Mouse (Mus musculus): ENCODE data around the gene Ercc8. TPM values are rescaled to one million over a fixed set of nuclear protein-coding genes. Genes with fewer than 3 reads are reported as not detected.

Gene Ercc8
- polyA plus RNA-seq, 1 experiment from 2014 or later: 23.2 TPM

DNA sequence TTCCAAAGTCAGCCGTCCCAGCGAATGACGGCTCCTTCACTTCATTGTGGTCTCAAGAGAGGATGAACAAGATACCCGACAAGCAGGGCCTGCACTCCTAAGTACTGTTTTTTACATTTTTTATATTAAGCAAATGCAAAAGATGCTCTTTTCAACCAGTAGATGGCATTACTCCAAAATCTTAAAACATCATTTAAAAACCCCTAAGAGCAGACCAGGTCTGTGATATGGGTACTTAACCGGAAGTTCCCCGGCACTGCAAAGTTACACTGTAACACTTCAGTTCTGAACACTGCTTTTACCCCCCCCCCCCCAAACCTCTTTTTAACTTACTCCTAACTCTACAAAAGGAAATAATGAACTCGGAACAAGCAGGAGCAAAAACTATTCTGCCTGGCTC, 29.5 kb upstream of the Ercc8 start:
- no peaks in the 10 kb centered on the region for H3K36me3 ChIP-seq
- H3K9me3 ChIP-seq: no peaks in the 10 kb centered on the region
- H3K4me2 ChIP-seq (replicated peaks): no peak overlapping the region
- H3K27ac ChIP-seq (replicated peaks): no peak overlapping the region
- H3K4me1 ChIP-seq: peaks cover 3% of the 10 kb centered on the region; the same call in 1 of the 2 replicates
- no peaks in the 10 kb centered on the region for H3K27me3 ChIP-seq
- H3K9ac ChIP-seq (replicated peaks): no peak overlapping the region
- no peak overlapping the region for H3K4me3 ChIP-seq
- 66% methylated on average over 7 of the region's 7 CpGs for WGBS
- ATAC-seq (ENCODE audit: low FRiP score, low read depth): no peak

- ATAC-seq (ENCODE audit: low FRiP score, low read depth): no peak
- Histone ChIP-seq H3K4me3 (no peak overlapping the region), H3K9me3 (no peaks in the 10 kb centered on the region), H3K4me1 (no peaks in the 10 kb centered on the region), H3K27me3 (no peaks in the 10 kb centered on the region), H3K36me3 (no peaks in the 10 kb centered on the region), H3K9ac (replicated peaks) (no peak overlapping the region), H3K4me2 (replicated peaks) (no peak overlapping the region), H3K27ac (replicated peaks) (no peak overlapping the region)
- WGBS: 93% methylated on average over 5 of the region's 5 CpGs
Measured at GRCm38 (mm10) chr13:108130737-108131136, 27.8 kb upstream of the Ercc8 start.

- no peak for ATAC-seq (ENCODE audit: low FRiP score, low read depth)
- no peaks in the 10 kb centered on the region for H3K9me3 ChIP-seq
- H3K27me3 ChIP-seq: no peaks in the 10 kb centered on the region
- H3K27ac ChIP-seq (replicated peaks): no peak overlapping the region
- H3K9ac ChIP-seq (replicated peaks): no peak overlapping the region
- no peaks in the 10 kb centered on the region for H3K36me3 ChIP-seq
- no peaks in the 10 kb centered on the region for H3K4me1 ChIP-seq
- no peak overlapping the region for H3K4me3 ChIP-seq
- WGBS: 76% methylated on average over 6 of the region's 6 CpGs
- no peak overlapping the region for H3K4me2 ChIP-seq (replicated peaks)
Measured at GRCm38 (mm10) chr13:108132031-108132819, 26.3 kb upstream of the Ercc8 start.

DNA sequence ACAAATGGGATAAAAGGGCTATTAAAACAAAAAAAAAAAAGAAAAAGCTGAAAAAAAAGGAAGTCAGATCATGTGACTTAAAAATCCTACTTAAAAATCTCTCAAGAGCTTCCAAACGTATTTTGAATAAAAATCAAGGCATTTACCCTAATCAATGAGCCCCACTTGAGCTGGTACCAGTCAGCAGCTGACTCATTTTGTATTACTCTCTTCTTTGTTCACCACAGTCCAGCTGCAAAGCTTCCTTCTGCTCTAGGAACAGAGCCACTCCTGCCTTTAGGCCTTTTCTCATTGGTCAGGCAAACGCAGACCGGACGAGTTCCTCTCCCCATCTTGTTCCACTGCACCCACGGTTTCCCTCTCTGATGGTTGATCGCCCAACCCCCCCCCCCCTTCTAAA, 22.9 kb upstream of the Ercc8 start:
- H3K36me3 ChIP-seq: no peaks in the 10 kb centered on the region
- no peak overlapping the region for H3K27ac ChIP-seq (replicated peaks)
- no peaks in the 10 kb centered on the region for H3K4me1 ChIP-seq
- H3K4me3 ChIP-seq: no peak overlapping the region
- ATAC-seq (ENCODE audit: low FRiP score, low read depth): no peak; the same call in 1 of the 2 replicates
- no peaks in the 10 kb centered on the region for H3K27me3 ChIP-seq
- H3K4me2 ChIP-seq (replicated peaks): no peak overlapping the region
- H3K9me3 ChIP-seq: no peaks in the 10 kb centered on the region
- WGBS: 62% methylated on average over 6 of the region's 6 CpGs
- no peak overlapping the region for H3K9ac ChIP-seq (replicated peaks)

GRCm38 (mm10) chr13:108138403-108138977, 20.0 kb upstream of the Ercc8 start:
- Histone ChIP-seq H3K27ac (replicated peaks) (no peak overlapping the region), H3K4me2 (replicated peaks) (no peak overlapping the region), H3K27me3 (no peaks in the 10 kb centered on the region), H3K9ac (replicated peaks) (no peak overlapping the region), H3K9me3 (no peaks in the 10 kb centered on the region), H3K36me3 (no peaks in the 10 kb centered on the region), H3K4me1 (no peaks in the 10 kb centered on the region), H3K4me3 (no peak overlapping the region)
- WGBS: 87% methylated on average over 5 of the region's 5 CpGs
- ATAC-seq (ENCODE audit: low FRiP score, low read depth): no peak

GRCm38 (mm10) chr13:108144086-108144485, 14.4 kb upstream of the Ercc8 start:
- Histone ChIP-seq H3K9ac (replicated peaks) (no peak overlapping the region), H3K27me3 (no peaks in the 10 kb centered on the region), H3K4me3 (no peak overlapping the region), H3K27ac (replicated peaks) (no peak overlapping the region), H3K4me2 (replicated peaks) (no peak overlapping the region), H3K4me1 (no peaks in the 10 kb centered on the region), H3K9me3 (no peaks in the 10 kb centered on the region), H3K36me3 (no peaks in the 10 kb centered on the region)
- no peak for ATAC-seq (ENCODE audit: low FRiP score, low read depth)
- WGBS: 90% methylated on average over 8 of the region's 8 CpGs

- no peaks in the 10 kb centered on the region for H3K27me3 ChIP-seq
- no peaks in the 10 kb centered on the region for H3K4me1 ChIP-seq
- no peak overlapping the region for H3K9ac ChIP-seq (replicated peaks)
- no peak overlapping the region for H3K4me2 ChIP-seq (replicated peaks)
- no peak overlapping the region for H3K4me3 ChIP-seq
- H3K9me3 ChIP-seq: no peaks in the 10 kb centered on the region
- no peaks in the 10 kb centered on the region for H3K36me3 ChIP-seq
- no peak for ATAC-seq (ENCODE audit: low FRiP score, low read depth)
- no peak overlapping the region for H3K27ac ChIP-seq (replicated peaks)
Measured at GRCm38 (mm10) chr13:108151782-108152181, 6.7 kb upstream of the Ercc8 start.

DNA sequence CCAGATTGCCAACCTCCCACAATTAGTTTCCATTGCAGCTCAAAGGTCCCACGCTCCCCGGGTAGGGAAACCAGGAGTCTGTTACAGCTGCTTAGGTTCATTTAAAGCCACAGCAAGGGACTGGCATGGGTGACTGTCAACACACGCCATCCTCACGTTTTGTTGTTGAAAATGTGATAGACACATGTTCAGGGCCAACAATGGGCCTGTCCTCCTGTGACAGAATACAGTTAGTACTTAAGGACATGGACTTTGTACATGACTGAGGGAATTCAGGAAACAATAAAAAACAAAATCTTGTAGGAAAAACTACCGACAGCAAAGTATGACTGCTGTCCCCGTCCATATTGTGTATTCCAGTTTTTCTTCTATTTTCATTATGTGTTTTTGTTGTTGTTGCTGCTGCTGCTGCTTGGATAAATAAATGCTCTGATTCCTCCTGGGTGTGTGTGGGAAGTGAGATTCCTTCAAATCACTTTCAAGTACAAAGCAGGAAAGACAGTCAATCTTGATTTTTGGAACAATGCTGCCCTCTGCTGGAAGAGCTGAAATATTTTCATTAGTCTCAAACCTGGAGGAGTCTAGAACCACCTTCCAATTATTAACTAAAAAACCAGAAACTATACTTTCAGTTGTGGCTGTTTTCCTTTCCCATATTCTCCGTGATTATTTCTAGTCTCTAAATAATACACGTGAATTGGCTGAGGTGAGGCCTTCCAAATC, 5.7 kb upstream of the Ercc8 start:
- ATAC-seq (ENCODE audit: low FRiP score, low read depth): no peak
- Histone ChIP-seq H3K36me3 (no peaks in the 10 kb centered on the region), H3K4me2 (replicated peaks) (no peak overlapping the region), H3K27ac (replicated peaks) (no peak overlapping the region), H3K9me3 (no peaks in the 10 kb centered on the region), H3K27me3 (no peaks in the 10 kb centered on the region), H3K4me3 (no peak overlapping the region), H3K4me1 (peaks cover 4% of the 10 kb centered on the region), H3K9ac (replicated peaks) (no peak overlapping the region)
- WGBS: 68% methylated on average over 8 of the region's 8 CpGs

DNA sequence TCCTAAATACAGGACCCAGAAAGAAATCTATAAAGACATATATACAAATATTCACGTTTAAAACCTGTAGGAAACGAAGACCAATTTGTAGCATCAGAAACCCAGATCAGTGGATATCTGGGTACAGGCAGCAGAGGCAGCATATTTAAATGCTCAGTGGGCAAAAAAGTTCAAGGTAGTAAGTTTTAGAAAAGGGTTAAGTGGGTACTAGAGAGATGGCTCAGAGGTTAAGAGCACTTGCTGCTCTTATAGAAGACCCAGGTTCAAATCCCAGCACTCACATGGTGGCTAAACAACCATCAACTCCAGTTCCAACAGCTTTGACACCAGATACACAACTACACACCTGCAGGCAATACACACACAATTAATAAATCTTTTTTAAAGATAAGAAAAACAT, 1.4 kb upstream of the Ercc8 start:
- ATAC-seq (ENCODE audit: low FRiP score, low read depth): no peak
- Histone ChIP-seq H3K27me3 (no peaks in the 10 kb centered on the region), H3K9me3 (no peaks in the 10 kb centered on the region), H3K27ac (replicated peaks) (no peak overlapping the region), H3K4me3 (peak overlapping the region; percentile 96; the same call in 1 of the 2 replicates), H3K9ac (replicated peaks) (no peak overlapping the region), H3K4me2 (replicated peaks) (peak overlapping the region; percentile 95; the same call in 1 of the 2 replicates), H3K36me3 (peaks cover 9% of the 10 kb centered on the region; the same call in 1 of the 2 replicates), H3K4me1 (peaks cover 12% of the 10 kb centered on the region)
- WGBS: 83% methylated on average over 2 of the region's 2 CpGs

DNA sequence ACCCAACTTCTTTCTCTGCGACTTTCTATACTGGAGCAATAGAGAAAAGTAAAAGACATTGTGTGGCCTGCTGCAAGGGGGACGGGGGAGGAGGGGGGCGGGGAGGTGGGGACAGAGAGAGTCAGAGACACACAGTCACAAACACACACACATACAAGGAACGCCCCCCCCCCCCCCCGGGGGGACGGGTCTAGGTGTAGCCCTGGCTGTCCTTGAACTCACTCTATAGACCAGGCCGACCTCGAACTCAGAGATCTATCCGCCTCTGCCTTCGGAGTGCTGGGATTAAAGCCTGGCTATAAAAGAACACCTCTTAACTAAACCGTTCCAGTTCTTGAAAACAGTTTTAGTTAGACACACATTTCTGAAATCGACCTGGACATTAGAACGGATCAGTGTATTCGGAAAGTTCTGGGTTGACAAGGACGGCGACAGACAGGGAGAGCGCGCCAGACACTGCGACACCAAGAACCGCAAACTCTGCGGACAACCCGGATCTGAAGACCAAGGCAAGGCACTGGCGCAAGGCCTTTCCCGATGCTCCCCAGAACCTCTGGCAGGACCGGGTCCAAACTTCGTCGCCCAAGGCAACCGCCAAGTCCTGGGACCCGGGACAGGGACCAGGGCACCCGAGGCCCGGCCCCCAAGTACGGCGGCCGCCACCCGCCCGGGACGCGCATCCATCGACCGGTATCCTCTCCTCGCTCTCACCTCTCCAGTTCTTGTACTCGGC, 633 bp upstream of the Ercc8 start:
- ATAC-seq (ENCODE audit: low FRiP score, low read depth): no peak
- 4% methylated on average over 41 of the region's 42 CpGs for WGBS
- Histone ChIP-seq H3K4me1 (peaks cover 12% of the 10 kb centered on the region), H3K27me3 (no peaks in the 10 kb centered on the region), H3K27ac (replicated peaks) (no peak overlapping the region; the same call in 1 of the 2 replicates), H3K36me3 (peaks cover 9% of the 10 kb centered on the region; the same call in 1 of the 2 replicates), H3K4me3 (peak overlapping the region; percentile 96), H3K9me3 (no peaks in the 10 kb centered on the region), H3K9ac (replicated peaks) (peak overlapping the region; percentile 71), H3K4me2 (replicated peaks) (peak overlapping the region; percentile 95)

GRCm38 (mm10) chr13:108159241-108159575, 677 bp downstream of the Ercc8 start:
- Histone ChIP-seq H3K9ac (replicated peaks) (peak overlapping the region; percentile 71), H3K4me2 (replicated peaks) (peak overlapping the region; percentile 95), H3K27me3 (no peaks in the 10 kb centered on the region), H3K9me3 (no peaks in the 10 kb centered on the region), H3K27ac (replicated peaks) (no peak overlapping the region), H3K36me3 (peaks cover 9% of the 10 kb centered on the region; the same call in 1 of the 2 replicates), H3K4me1 (peaks cover 12% of the 10 kb centered on the region), H3K4me3 (peak overlapping the region; percentile 96)
- ATAC-seq (ENCODE audit: low FRiP score, low read depth): no peak
- 7% methylated on average over 8 of the region's 8 CpGs for WGBS
